Mouse (Mus musculus) 416B (cell line): ENCODE measurements around the gene Map4k2.
A peak's percentile ranks its signal among the peaks of the same experiment; 100 is the strongest.

Source experiments
- DNase-seq: peaks from one replicate; pipeline ENCODE4 v3.0.0; 2011; ENCODE audit warnings: low read depth

The Map4k2 gene

GRCm38 (mm10) chr19:6346023-6346422, 5.1 kb downstream of the Map4k2 start:
- no peak for DNase-seq

DNA sequence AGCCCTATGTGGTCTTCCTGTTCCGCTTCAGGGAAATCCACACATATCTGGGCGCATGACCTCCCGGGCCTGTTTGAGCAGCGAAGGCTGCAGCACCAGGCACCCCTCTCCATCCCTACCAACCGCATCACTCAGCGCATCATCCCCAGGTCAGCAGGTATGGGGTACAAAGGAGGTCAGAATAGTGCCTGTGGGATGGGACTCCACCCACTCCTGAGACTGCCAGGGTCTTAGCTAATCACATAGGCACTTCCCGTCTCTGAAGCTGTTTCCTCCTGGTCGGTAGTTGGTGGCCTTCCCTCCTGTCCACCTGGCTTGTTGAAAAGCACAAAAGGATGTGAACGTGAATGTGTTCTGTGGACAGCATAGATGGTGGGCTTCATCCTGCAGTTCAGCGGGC, 5.7 kb downstream of the Map4k2 start:
- DNase-seq: no peak

- no peak for DNase-seq
These were observed 6.7 kb downstream of the Map4k2 start for GRCm38 (mm10) chr19:6347615-6348014.

GRCm38 (mm10) chr19:6348717-6349116, 7.8 kb downstream of the Map4k2 start:
- DNase-seq: peak; percentile 50

- DNase-seq: peak; percentile 79
These were observed 8.5 kb downstream of the Map4k2 start for GRCm38 (mm10) chr19:6349215-6349983.

DNA sequence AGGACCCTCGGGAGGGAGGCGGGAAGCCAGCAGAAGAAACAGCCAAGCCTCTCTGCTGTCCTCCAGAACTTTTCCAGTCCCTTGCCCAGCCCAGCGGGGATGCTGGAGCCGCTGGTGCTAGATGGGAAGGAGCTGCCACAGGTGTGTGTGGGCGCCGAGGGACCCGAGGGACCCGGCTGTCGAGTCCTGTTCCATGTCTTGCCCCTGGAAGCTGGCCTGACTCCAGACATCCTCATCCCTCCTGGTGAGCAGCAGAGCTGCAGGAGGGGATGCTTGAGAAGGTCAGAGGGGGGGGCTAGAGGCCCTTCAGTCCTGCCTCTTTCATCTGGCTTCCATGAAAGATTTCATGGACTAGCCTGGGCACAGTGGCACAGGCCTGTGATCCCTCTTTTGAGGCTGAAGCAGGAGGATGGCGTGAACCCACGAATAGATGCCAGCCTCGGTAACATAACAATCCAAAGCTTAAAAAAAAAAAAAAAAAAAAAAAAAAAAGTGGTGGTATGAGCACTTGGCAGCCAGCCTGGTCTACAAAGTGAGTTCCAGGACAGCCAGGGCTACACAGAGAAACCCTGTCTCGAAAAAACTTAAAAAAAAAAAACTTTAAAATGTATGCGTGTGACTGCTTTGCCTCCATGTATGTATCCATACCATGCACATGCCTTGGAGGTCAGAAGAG, 10.6 kb downstream of the Map4k2 start:
- no peak for DNase-seq

DNA sequence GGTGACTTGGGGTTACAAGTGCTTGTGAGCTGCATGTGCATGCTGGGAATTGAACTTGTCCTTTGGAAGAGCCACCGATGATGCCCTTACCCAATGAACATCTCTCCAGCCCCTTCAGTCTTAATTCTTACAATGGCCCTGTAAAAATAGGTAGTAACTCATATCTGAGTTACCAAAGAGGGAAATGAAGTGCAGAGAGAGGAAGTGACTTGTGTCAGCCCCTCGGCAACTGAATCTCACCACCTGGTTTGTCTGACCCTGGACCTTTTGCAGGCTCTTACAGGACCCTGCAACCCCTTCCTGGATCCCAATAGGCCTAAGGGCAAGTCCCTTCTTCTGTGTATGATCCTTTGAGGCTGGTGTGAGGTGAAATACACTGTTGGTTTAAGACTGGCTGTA, 11.2 kb downstream of the Map4k2 start:
- peak; percentile 40 for DNase-seq

GRCm38 (mm10) chr19:6354030-6354429, 13.1 kb downstream of the Map4k2 start:
- DNase-seq: no peak

- DNase-seq: no peak
These were observed 20.4 kb downstream of the Map4k2 start for GRCm38 (mm10) chr19:6361291-6361690.

GRCm38 (mm10) chr19:6363091-6363410, 22.1 kb downstream of the Map4k2 start:
- DNase-seq: no peak

DNA sequence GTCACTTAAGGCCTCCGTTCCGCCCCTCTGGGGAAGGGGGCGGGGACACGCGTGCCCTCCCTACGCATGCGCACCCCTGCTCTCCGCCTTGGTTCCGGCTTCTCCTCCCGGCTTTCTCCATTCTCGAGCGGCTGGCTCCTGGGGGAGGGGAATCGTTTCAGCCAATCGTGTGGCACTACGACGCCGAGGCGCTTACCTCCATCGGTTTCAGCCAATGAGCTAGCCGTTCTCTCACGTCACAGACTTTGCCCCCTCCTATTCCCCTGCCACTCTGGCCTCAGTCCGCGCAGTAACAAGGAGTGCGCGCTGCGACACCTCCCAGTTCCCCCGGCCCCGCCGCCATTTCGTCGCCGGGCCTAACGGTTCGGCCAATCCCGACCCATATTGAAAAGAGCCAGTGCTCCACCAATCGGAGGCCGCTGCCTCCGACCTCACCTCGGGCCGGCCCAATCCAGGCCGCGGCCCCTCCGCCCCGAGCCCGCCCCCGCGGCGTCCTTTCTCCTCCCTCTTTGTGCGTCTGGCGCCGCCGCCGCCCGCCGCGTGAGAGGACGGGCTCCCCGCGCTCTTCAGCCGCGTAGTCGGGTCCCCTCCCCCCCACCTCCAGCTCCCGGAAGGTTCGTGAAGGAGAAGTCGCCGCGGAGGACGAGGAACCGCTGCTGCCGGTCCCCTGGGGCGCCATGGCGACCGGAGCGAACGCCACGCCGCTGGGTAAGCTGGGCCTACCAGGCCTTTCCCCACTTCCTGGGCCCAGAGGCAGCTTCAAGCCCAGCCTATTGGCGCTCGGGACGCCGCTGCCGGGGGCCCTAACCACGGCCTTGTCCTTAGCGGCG, 22.7 kb downstream of the Map4k2 start, which contains the start of gene Sf1:
Gene Sf1, plus strand, starts transcription at position 280 of the 830 bp plus-strand sequence.
- peak; percentile 100 for DNase-seq

DNA sequence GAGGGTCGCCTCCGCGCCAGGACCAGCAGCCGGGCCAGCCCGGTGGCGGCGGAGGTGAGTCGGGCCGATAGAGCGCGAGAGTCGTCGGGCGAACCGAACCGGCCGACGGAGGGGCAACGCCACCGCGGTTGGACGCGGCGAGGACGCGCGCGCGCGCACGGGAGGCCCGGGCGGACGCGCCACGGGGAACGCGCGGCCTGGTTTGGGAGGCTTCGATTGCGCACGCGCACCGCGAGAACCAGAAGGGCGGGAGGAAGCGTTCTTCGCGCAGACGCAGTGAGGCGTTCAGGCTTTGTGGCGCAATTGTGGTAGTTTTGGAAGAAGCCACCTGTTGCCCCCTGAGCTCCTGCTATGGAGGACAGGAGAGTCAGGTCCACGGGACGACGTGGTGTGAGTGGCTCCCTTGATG, 23.4 kb downstream of the Map4k2 start:
- peak; percentile 89 for DNase-seq

DNA sequence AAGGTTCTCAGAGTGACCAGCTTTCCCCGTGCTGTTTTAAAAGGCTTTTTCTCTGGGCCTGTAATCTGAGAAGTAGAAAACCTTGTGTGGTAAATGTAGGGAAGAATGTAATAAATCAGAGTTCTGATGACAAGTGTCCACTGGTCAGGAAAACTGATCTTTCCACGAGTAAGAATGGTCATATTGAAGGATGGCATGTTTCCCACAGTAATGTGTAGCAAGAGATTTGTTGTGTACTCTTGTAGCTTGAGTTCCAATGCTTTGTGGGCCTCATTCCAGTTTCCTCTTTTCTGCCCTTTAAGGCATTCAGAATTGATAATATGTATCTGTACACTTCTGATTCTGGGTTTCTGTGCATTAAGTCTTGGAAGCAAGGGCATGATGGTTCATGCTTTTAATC, 23.9 kb downstream of the Map4k2 start:
- DNase-seq: peak; percentile 28

DNA sequence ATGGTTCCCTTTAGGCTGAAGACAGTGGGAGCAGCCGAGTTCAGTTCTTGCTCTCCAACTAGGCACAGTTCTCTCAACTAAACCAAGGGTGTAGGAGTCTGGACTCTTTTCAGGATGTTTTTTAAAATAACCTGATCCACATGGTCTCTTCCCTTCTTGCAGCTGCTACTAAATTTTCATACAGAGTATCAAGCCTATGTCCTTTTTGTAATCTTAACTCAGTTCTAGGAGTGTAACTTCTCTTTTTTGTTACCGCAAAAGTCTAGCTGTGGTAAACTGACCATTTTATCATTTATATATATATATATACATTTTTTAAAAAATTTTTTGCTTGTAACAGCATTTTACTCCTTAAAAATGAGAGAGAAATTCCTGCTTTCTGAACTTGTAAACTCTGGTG, 29.2 kb downstream of the Map4k2 start:
- DNase-seq: no peak

DNA sequence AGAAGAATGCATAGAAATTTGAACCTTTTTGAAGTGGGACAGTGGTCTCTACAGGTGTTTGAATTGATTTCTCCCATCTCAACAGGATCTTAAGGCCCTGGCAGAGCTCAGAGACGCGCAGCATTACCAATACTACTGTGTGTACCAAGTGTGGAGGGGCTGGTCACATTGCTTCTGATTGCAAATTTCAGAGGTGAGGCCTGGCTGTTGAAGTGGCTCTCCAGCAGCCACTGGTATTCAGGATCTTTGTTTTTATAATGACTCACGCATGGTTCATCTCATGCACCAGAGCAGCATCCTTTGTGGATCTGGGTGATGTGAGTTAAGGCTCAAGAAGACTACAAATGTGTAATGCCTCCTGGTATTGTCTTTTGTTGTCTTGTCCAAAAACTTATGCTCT, 31.5 kb downstream of the Map4k2 start:
- DNase-seq: peak; percentile 53

DNA sequence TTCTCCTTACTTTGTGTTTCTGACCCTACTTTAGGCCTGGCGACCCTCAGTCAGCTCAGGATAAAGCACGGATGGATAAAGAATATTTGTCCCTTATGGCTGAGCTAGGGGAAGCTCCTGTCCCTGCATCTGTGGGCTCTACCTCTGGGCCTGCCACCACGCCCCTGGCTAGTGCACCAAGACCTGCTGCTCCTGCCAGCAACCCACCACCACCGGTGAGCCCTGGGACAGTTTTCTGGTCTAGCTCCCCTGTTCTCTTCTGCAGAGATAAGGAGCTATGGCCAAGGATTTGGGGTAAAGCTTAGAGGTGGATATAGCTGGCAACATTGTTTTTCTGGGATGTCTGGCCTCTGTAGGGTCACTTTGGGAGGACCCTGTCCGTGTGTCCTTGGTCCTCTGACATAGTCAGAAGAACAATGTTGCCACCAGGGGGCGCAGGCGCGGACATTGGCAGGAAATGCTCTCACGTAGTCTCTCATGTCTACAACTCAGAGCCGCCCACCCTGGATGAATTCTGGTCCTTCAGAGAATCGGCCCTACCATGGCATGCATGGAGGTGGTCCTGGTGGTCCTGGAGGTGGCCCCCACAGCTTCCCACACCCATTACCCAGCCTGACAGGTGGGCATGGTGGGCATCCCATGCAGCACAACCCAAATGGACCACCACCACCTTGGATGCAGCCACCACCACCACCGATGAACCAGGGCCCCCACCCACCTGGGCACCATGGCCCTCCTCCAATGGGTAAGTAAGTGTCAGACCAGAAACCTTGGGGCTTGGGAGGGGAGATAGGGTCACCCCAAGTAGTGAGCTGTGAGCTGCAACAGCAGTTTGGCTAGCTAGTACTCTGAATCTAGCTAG, 32.8 kb downstream of the Map4k2 start:
- peak; percentile 67 for DNase-seq

DNA sequence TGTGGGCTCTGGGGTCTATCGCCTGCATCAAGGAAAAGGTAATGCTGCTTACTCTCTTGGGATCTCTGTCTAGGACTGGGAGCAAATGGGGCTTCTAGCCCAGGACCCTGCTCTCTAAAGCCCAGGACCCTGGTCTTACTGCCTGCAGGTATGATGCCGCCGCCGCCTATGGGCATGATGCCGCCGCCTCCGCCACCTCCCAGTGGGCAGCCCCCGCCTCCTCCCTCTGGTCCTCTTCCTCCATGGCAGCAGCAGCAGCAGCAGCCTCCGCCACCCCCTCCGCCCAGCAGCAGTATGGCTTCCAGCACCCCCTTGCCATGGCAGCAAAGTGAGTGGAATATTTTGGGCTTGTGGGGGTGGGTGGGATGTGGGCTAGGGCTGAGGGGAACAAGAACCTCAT, 33.6 kb downstream of the Map4k2 start:
- no peak for DNase-seq

GRCm38 (mm10) chr19:6375423-6376254, 34.7 kb downstream of the Map4k2 start:
- DNase-seq: no peak

DNA sequence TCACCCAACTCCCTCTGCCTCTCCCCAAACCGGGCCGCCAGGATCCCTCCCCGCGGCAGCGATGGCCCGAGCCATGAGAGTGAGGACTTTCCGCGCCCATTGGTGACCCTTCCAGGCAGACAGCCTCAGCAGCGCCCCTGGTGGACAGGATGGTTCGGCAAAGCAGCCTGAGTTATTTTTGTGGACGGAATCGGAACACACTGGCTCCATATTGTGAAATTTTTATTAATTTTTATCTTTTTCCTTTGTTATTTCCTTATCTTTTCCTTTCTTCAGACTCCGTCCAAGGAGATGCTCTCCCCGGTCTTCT, 35.3 kb downstream of the Map4k2 start:
- DNase-seq: no peak

DNA sequence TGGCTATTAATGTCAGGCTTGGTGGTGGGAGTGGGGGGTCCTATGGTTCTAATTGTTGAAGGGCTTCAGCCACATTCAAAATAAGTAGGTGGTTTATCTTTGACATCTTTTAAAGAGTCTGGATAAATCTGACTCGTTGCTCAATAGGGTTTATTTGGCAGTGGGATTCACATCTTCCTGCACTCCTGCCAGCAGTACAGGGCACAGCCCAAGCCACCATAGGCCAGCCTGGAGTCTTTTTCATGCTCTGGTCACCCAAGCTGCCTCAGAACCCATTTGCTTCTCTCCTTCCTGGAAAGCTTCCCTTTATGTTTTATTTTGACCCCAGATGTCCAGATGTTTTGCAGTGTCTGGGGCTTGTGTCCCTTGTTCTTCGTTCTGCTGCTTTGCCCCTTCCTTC, 35.7 kb downstream of the Map4k2 start:
- no peak for DNase-seq
